ENCODE assay signal across 9 mouse cellular contexts in genomic region chr11:32357686-32358085, GRCm38 (mm10). TPM values are rescaled to one million over a fixed set of nuclear protein-coding genes. Genes with fewer than 3 reads are reported as not detected.
DNase-seq lines count a peak whose midpoint lies in the region; ATAC-seq and TF ChIP-seq lines count a peak whose summit lies in the region.
"Had no signal": no experiment of that assay in that cellular context is flagged by ENCODE, and none has a peak within 500 bp of the region (broad histone marks: within the 10 kb centered on the region; RNA-seq: fewer than 3 reads in every experiment).

No protein-coding gene starts in this region.

- 0 out of 2 replicates have a peak overlapping the region, but pooled peaks have one; percentile 4 for H3K27ac ChIP-seq in hindbrain, embryonic 13.5 days
- H3K27ac ChIP-seq: liver, embryonic 15.5 days had no signal

- DNase-seq in ovary, adult 18-20 months (ENCODE audit: low spot score) = peak; percentile 45
- DNase-seq in ovary, postnatal 10 days (ENCODE audit: low spot score) = no peak
- DNase-seq in fat pad, adult 2 months (ENCODE audit: extremely low read depth, low read depth, low spot score) = peak; percentile 21
- DNase-seq in right cerebral cortex, postnatal 4 days = no peak
- no peak for DNase-seq in kidney, adult 9 months

- no peaks in the 10 kb centered on the region for H3K27me3 ChIP-seq in hindbrain, embryonic 13.5 days
- H3K27me3 ChIP-seq in myocyte (ENCODE audit: control insufficient read depth, insufficient read depth, insufficient read length) = no peaks in the 10 kb centered on the region
- H3K27me3 ChIP-seq: liver, embryonic 15.5 days had no signal

- peak overlapping the region; percentile 43; the same call in 1 of the 2 replicates for H3K9ac ChIP-seq in hindbrain, embryonic 13.5 days
- H3K9ac ChIP-seq: liver, embryonic 15.5 days had no signal

- no peak overlapping the region for H3K4me3 ChIP-seq in hindbrain, embryonic 13.5 days
- H3K4me3 ChIP-seq in myocyte = no peak overlapping the region
- H3K4me3 ChIP-seq: liver, embryonic 15.5 days had no signal

- H3ac ChIP-seq in myocyte (ENCODE audit: control insufficient read depth, insufficient read length) = no peak overlapping the region

- peaks cover 9% of the 10 kb centered on the region for H3K36me3 ChIP-seq in hindbrain, embryonic 13.5 days
- no peaks in the 10 kb centered on the region for H3K36me3 ChIP-seq in myocyte (ENCODE audit: control insufficient read depth, insufficient read depth)
- H3K36me3 ChIP-seq: liver, embryonic 15.5 days had no signal

- H3K4me1 ChIP-seq in hindbrain, embryonic 13.5 days (replicated peaks) = peaks cover 48% of the 10 kb centered on the region
- H3K4me1 ChIP-seq: liver, embryonic 15.5 days had no signal

- H3K9me3 ChIP-seq in hindbrain, embryonic 13.5 days = no peaks in the 10 kb centered on the region
- H3K9me3 ChIP-seq: liver, embryonic 15.5 days had no signal

- ATAC-seq in hindbrain, embryonic 13.5 days (ENCODE audit: low FRiP score) = peak; percentile 34; the same call in 1 of the 2 replicates
- no peak for ATAC-seq in activated CD4-positive, CD25-positive, alpha-beta regulatory T cell, adult 4 months

- H3K79me2 ChIP-seq in myocyte (ENCODE audit: control insufficient read depth, insufficient read depth) = peaks cover 72% of the 10 kb centered on the region

- 66% methylated on average over 9 of the region's 9 CpGs for WGBS in hindbrain, embryonic 13.5 days

- TF ChIP-seq POLR2A in myocyte (IDR thresholded peaks at IDR 0.05; ENCODE audit: insufficient read length, low read depth) = no peak

- H3K4me2 ChIP-seq in hindbrain, embryonic 13.5 days = no peak overlapping the region
- H3K4me2 ChIP-seq in myocyte (ENCODE audit: low read depth) = peak overlapping the region; percentile 60
- H3K4me2 ChIP-seq: liver, embryonic 15.5 days had no signal

TF ChIP-seq in myocyte, 11 proteins besides CTCF, POLR2A, EP300 and RAD21:
- TF ChIP-seq MAX (IDR thresholded peaks at IDR 0.05; ENCODE audit: low read depth) (no peak), MYOD1 (IDR thresholded peaks at IDR 0.05; ENCODE audit: control insufficient read depth in 1 of 3, insufficient read length in 2 of 3, low read depth in 2 of 3) (peak in 2 of 3 experiments; percentile 22 to 61), USF1 (IDR thresholded peaks at IDR 0.05; ENCODE audit: low read depth) (no peak), POLR2AphosphoS2 (IDR thresholded peaks at IDR 0.05; ENCODE audit: insufficient read length, low read depth) (peak; percentile 40), CEBPB (IDR thresholded peaks at IDR 0.05; ENCODE audit: insufficient read depth, poor library complexity, severe bottlenecking) (no peak), TCF12 (IDR thresholded peaks at IDR 0.05; ENCODE audit: insufficient read depth, poor library complexity, severe bottlenecking) (no peak), TCF3 (IDR thresholded peaks at IDR 0.05; ENCODE audit: insufficient read length, low read depth) (no peak), SRF (IDR thresholded peaks at IDR 0.05; ENCODE audit: control insufficient read depth, insufficient read length, low read depth) (no peak), E2F4 (IDR thresholded peaks at IDR 0.05; ENCODE audit: insufficient read depth) (no peak), MYOG (IDR thresholded peaks at IDR 0.05; ENCODE audit: control insufficient read depth in 1 of 3, insufficient read depth in 1 of 3, insufficient read length in 2 of 3, low read depth in 2 of 3) (peak in 1 of 3 experiments; percentile 25), REST (IDR thresholded peaks at IDR 0.05; ENCODE audit: insufficient read depth, insufficient read length) (no peak)
TF ChIP-seq in myocyte: peak in this region for 3.

RNA-seq across cellular contexts. Expression of gene Sh3pxd2b, which starts 10.1 kb away (rescaled TPM):
- 21.3 and 23.1 TPM in 2 replicates for polyA plus RNA-seq in hindbrain, embryonic 13.5 days (2015; fragmentation: Nextera tagmentation; extraction: Ambion mirVana)
- polyA plus RNA-seq in myocyte (2012; fragmentation: generic; extraction: Trizol) = 22.3 TPM
- under 1 TPM in 1 of 2 experiments, not detected in 1; 0.06 TPM for polyA plus RNA-seq in activated CD4-positive, CD25-positive, alpha-beta regulatory T cell, adult 4 months (2017; shearing (Covaris generic))

RNA-seq across cellular contexts. Expression of gene Hbq1a, which starts 57.8 kb away (rescaled TPM):
- polyA plus RNA-seq in hindbrain, embryonic 13.5 days (2015; fragmentation: Nextera tagmentation; extraction: Ambion mirVana) = 0.91 and 1.3 TPM in 2 replicates
- polyA plus RNA-seq in myocyte (2012; fragmentation: generic; extraction: Trizol) = 0.24 TPM
- not detected for polyA plus RNA-seq in activated CD4-positive, CD25-positive, alpha-beta regulatory T cell, adult 4 months (2017; shearing (Covaris generic))

Comparison
In these comparisons a context has a peak if more than half of its experiments do, and no peak if none do; other contexts are left out.
1. DNase-seq: peak in ovary, adult 18-20 months (single experiment) and fat pad, adult 2 months (single experiment); none in ovary, postnatal 10 days (single experiment), right cerebral cortex, postnatal 4 days (single experiment) and kidney, adult 9 months (single experiment).
2. RNA of gene Sh3pxd2b, which starts 10.1 kb away (polyA plus RNA-seq): 22.3 TPM in myocyte (single experiment) and 21.3 to 23.1 TPM in hindbrain, embryonic 13.5 days; 0.06 TPM in activated CD4-positive, CD25-positive, alpha-beta regulatory T cell, adult 4 months; every median in the first group is over 10 times any median in the second.